In the genomic region with DNA sequence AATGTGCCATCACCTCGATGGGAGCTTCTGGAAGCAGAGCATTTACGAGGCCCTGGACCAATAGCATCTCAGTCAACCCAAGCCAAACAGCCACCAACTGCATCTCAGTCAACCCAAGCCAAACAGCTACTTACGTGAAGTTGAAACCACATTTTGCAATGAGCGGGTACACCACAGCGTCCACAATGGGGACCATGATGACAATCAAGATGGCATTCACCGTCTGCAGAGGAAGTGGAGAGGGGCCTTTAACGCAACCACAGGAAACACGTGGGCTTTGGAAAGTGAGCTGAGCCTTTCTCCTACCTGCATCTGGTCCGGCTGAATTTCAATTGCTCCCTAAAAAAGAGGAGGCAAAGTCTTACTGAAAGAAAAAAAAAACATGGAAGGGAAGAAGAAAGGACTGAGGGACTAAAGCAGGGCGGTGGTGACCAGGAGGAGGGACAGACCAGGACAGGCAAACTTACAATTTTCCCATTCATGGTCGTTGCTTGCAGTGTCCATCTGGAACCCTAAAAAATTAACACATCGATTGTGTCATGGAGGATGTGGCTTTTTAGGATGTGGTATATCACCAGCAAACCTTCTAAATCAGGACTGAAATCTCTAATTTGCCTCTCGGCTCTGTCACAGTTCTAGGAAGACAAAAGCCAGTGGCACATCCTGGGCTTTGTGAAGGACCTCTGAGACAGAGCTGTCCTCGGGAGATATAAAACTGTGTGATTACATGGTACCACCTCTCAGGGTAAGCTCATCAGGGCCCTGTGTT, we compare ENCODE assay signal across 28 mouse cellular contexts. TPM values are rescaled to one million over a fixed set of nuclear protein-coding genes. Genes with fewer than 3 reads are reported as not detected.
A peak's percentile ranks its signal among the peaks of the same experiment; 100 is the strongest.
DNase-seq lines count a peak whose midpoint lies in the region; ATAC-seq lines count a peak whose summit lies in the region.
"Had no signal": no experiment of that assay in that cellular context is flagged by ENCODE, and none has a peak within 500 bp of the region (broad histone marks: within the 10 kb centered on the region; RNA-seq: fewer than 3 reads in every experiment).

No protein-coding gene starts in this region.

- no peaks in the 10 kb centered on the region for H3K4me1 ChIP-seq in midbrain, embryonic 15.5 days
- H3K4me1 ChIP-seq in liver, embryonic 12.5 days, result no peaks in the 10 kb centered on the region
- H3K4me1 ChIP-seq: heart, embryonic 15.5 days; hindbrain, embryonic 13.5 days; midbrain, embryonic 13.5 days had no signal

- 90% methylated on average over 14 of the region's 14 CpGs for WGBS in midbrain, embryonic 15.5 days
- 24% methylated on average over 14 of the region's 14 CpGs for WGBS in liver, embryonic 12.5 days (ENCODE audit: insufficient replicate concordance)

- no peak overlapping the region for H3K4me3 ChIP-seq in midbrain, embryonic 15.5 days
- H3K4me3 ChIP-seq in liver, embryonic 12.5 days, result no peak overlapping the region
- H3K4me3 ChIP-seq: erythroblast, embryonic 14.5 days; heart, embryonic 15.5 days; hindbrain, embryonic 13.5 days; midbrain, embryonic 13.5 days had no signal

- no peaks in the 10 kb centered on the region for H3K36me3 ChIP-seq in midbrain, embryonic 15.5 days (replicated peaks)
- H3K36me3 ChIP-seq in liver, embryonic 12.5 days, result no peaks in the 10 kb centered on the region
- H3K36me3 ChIP-seq: heart, embryonic 15.5 days; hindbrain, embryonic 13.5 days; midbrain, embryonic 13.5 days had no signal

- DNase-seq in CD4-positive, CD25-positive, alpha-beta regulatory T cell, adult 2 months (ENCODE audit: low read depth, low spot score), result peak; percentile 60
- DNase-seq in thymus, postnatal 14 days, result peak; percentile 54
- DNase-seq in c-Kit-positive CD71-positive TER-119-positive erythroid progenitor cells, embryonic 14.5 days (ENCODE audit: low spot score), result no peak
- DNase-seq in ovary, postnatal 10 days (ENCODE audit: low spot score), result no peak
- DNase-seq: adrenal gland, adult 2 months; B cell, adult 2 months; cerebellum, adult 18-20 months; cerebellum, postnatal 36 days; kidney, postnatal 10 days; layer of hippocampus, adult 9-11 months; liver, postnatal 0 days; lung, postnatal 4 days; right cerebral cortex, adult 18-20 months; spleen, adult 18-20 months had no signal

- no peak overlapping the region for H3K4me2 ChIP-seq in midbrain, embryonic 15.5 days
- H3K4me2 ChIP-seq in liver, embryonic 12.5 days, result no peak overlapping the region
- H3K4me2 ChIP-seq: heart, embryonic 15.5 days; hindbrain, embryonic 13.5 days; midbrain, embryonic 13.5 days had no signal

- no peaks in the 10 kb centered on the region for H3K9me3 ChIP-seq in midbrain, embryonic 15.5 days
- no peaks in the 10 kb centered on the region for H3K9me3 ChIP-seq in liver, embryonic 12.5 days (replicated peaks)
- H3K9me3 ChIP-seq: heart, embryonic 15.5 days; hindbrain, embryonic 13.5 days; midbrain, embryonic 13.5 days had no signal

- H3K27me3 ChIP-seq in midbrain, embryonic 15.5 days (replicated peaks), result no peaks in the 10 kb centered on the region
- peaks cover 4% of the 10 kb centered on the region; the same call in 1 of the 2 replicates for H3K27me3 ChIP-seq in liver, embryonic 12.5 days (replicated peaks)
- H3K27me3 ChIP-seq: heart, embryonic 15.5 days; hindbrain, embryonic 13.5 days had no signal

- ATAC-seq in common myeloid progenitor, adult 5-6 weeks (replicated peaks; ENCODE audit: low read depth, poor library complexity, severe bottlenecking), result peak; percentile 95
- peak; percentile 95 for ATAC-seq in megakaryocyte progenitor cell, adult 5-6 weeks (replicated peaks; ENCODE audit: poor library complexity)
- ATAC-seq in midbrain, embryonic 15.5 days (replicated peaks), result no peak
- no peak for ATAC-seq in liver, embryonic 12.5 days
- ATAC-seq: forebrain, embryonic 16.5 days; intestine, embryonic 16.5 days; liver, postnatal 0 days; midbrain, embryonic 13.5 days had no signal

- H3K9ac ChIP-seq in midbrain, embryonic 15.5 days, result no peak overlapping the region
- no peak overlapping the region for H3K9ac ChIP-seq in liver, embryonic 12.5 days
- H3K9ac ChIP-seq: heart, embryonic 15.5 days; hindbrain, embryonic 13.5 days; liver, postnatal 0 days; midbrain, embryonic 13.5 days had no signal

- no peak overlapping the region for H3K27ac ChIP-seq in midbrain, embryonic 15.5 days
- H3K27ac ChIP-seq in liver, embryonic 12.5 days, result no peak overlapping the region
- H3K27ac ChIP-seq: heart, embryonic 15.5 days; hindbrain, embryonic 13.5 days; midbrain, embryonic 13.5 days had no signal

RNA-seq across cellular contexts. Expression of a gene that starts 26.9 kb away (rescaled TPM):
- total RNA-seq in common myeloid progenitor, adult 5-6 weeks (2017), result not detected in 2 replicates
- total RNA-seq in megakaryocyte progenitor cell, adult 5-6 weeks (2015), result not detected in 2 replicates
- total RNA-seq in megakaryocyte progenitor cell, adult 5-6 weeks (2017), result not detected in 2 replicates
- polyA plus RNA-seq in midbrain, embryonic 15.5 days (2015; fragmentation: Nextera tagmentation; extraction: Ambion mirVana), result 0.08 TPM in 1 of 2 replicates, not detected in the other
- not detected in 2 replicates for polyA plus RNA-seq in liver, embryonic 12.5 days (2016; fragmentation: Nextera tagmentation; extraction: Ambion mirVana)
- total RNA-seq: gastrocnemius, adult 18-20 months; MEL had no signal
- polyA plus RNA-seq: embryonic facial prominence, embryonic 11.5 days; forebrain, embryonic 16.5 days; hindbrain, embryonic 13.5 days; liver, postnatal 0 days; stomach, embryonic 14.5 days had no signal

Comparison
In these comparisons a context has a peak if more than half of its experiments do, and no peak if none do; other contexts are left out.
1. DNase-seq: peak in CD4-positive, CD25-positive, alpha-beta regulatory T cell, adult 2 months (single experiment) and thymus, postnatal 14 days (single experiment); none in c-Kit-positive CD71-positive TER-119-positive erythroid progenitor cells, embryonic 14.5 days (single experiment) and ovary, postnatal 10 days (single experiment).
2. ATAC-seq: peak in common myeloid progenitor, adult 5-6 weeks (single experiment) and megakaryocyte progenitor cell, adult 5-6 weeks (single experiment); none in midbrain, embryonic 15.5 days (single experiment) and liver, embryonic 12.5 days (single experiment).